Mouse (Mus musculus) heart, postnatal 0 days (tissue): Measurements from ENCODE around the gene Ssbp2. TPM values are rescaled to one million over a fixed set of nuclear protein-coding genes. Genes with fewer than 3 reads are reported as not detected.

Experiments used
- ATAC-seq: fragments of 200-750 bp; cut with Nextera tagmentation; 2 replicates; pipeline ENCODE4 v1.8.0; 2017; ENCODE audit warnings: low read depth, moderate number of reproducible peaks, moderate library complexity; ENCODE audit not compliant: insufficient read depth
- DNase-seq: peaks from one replicate; pipeline ENCODE4 v3.0.0-alpha.2; 2016; ENCODE audit warnings: low spot score
- H3K27ac ChIP-seq: fragments of 300-500 bp; sonication (generic); 2 replicates; pipeline ENCODE4 v1.5.1; 2014; ENCODE audit warnings: low read depth, mild to moderate bottlenecking
- H3K27me3 ChIP-seq: fragments of 300-500 bp; sonication (generic); 2 replicates; pipeline ENCODE4 v1.6.1; 2014; ENCODE audit warnings: low read length, mixed read lengths; ENCODE audit not compliant: control insufficient read depth, insufficient read depth
- H3K36me3 ChIP-seq: fragments of 300-500 bp; sonication (generic); replicated peaks from 2 replicates; pipeline ENCODE4 v1.6.1; 2014; ENCODE audit warnings: low read length, mixed read lengths; ENCODE audit not compliant: control insufficient read depth, insufficient read depth
- H3K4me1 ChIP-seq: fragments of 300-500 bp; sonication (generic); 2 replicates; pipeline ENCODE4 v1.6.1; 2014; ENCODE audit warnings: antibody characterized with exemption; ENCODE audit not compliant: control insufficient read depth, insufficient read depth
- H3K4me2 ChIP-seq: fragments of 300-500 bp; sonication (generic); 2 replicates; pipeline ENCODE4 v1.6.1; 2014; ENCODE audit warnings: low read depth, mild to moderate bottlenecking, low read length, moderate library complexity
- H3K4me3 ChIP-seq: fragments of 300-500 bp; sonication (generic); 2 replicates; pipeline ENCODE4 v1.5.1; 2014; ENCODE audit warnings: low read depth, low read length
- H3K9ac ChIP-seq: fragments of 300-500 bp; sonication (generic); replicated peaks from 2 replicates; pipeline ENCODE4 v1.6.1; 2014; ENCODE audit warnings: low read depth, low read length, mixed read lengths
- H3K9me3 ChIP-seq: fragments of 300-500 bp; sonication (generic); replicated peaks from 2 replicates; pipeline ENCODE4 v1.6.1; 2016; ENCODE audit warnings: low read length; ENCODE audit not compliant: control insufficient read depth
- CTCF ChIP-seq: IDR thresholded peaks from 2 replicates; pipeline ENCODE4 v1.5.1; 2016; ENCODE audit warnings: antibody characterized with exemption, control low read depth, low read depth
- EP300 ChIP-seq: IDR thresholded peaks from 2 replicates; pipeline ENCODE4 v1.6.1; 2016; ENCODE audit warnings: antibody characterized with exemption, low read depth
- WGBS: fragments of 180-500 bp; shearing (Covaris S2); extraction: QIAGEN DNeasy Blood & Tissue Kit; methylation state at CpG from one replicate; pipeline ENCODE4 v1.1.7; 2014; 5-methylcytosine and 5-hydroxymethylcytosine counted together
- polyA plus RNA-seq: library from polyadenylated mRNA; unstranded; fragments of >200 nt; fragmentation: Nextera tagmentation; extraction: Ambion mirVana; gene quantifications from 2 replicates; pipeline ENCODE4 v1.2.1, GENCODE M21; 2015
- total RNA-seq: library from RNA; depleted of rRNA; stranded (reverse); fragments of >200 nt; gene quantifications from 2 replicates; pipeline ENCODE4 v1.2.3, GENCODE M21; 2014; ENCODE audit warnings: low replicate concordance

Ssbp2 gene
- total and polyA plus RNA-seq, 2 experiments from 2014 or later = 70.8 to 74.2 TPM

GRCm38 (mm10) chr13:91456735-91457134 is 3.3 kb upstream of the Ssbp2 start:
- TF ChIP-seq CTCF (no peak), EP300 (no peak)
- no peak overlapping the region for H3K27ac ChIP-seq
- H3K9me3 ChIP-seq = no peaks in the 10 kb centered on the region
- DNase-seq = no peak
- ATAC-seq = no peak
- no peaks in the 10 kb centered on the region for H3K27me3 ChIP-seq
- no peak overlapping the region for H3K4me3 ChIP-seq
- no peak overlapping the region for H3K9ac ChIP-seq
- 65% methylated on average over 3 of the region's 3 CpGs for WGBS
- H3K36me3 ChIP-seq = no peaks in the 10 kb centered on the region
- H3K4me2 ChIP-seq = no peak overlapping the region
- peaks cover 12% of the 10 kb centered on the region for H3K4me1 ChIP-seq

GRCm38 (mm10) chr13:91457974-91458373 is 2.1 kb upstream of the Ssbp2 start:
- Histone ChIP-seq H3K36me3 (no peaks in the 10 kb centered on the region), H3K4me1 (peaks cover 17% of the 10 kb centered on the region), H3K4me3 (no peak overlapping the region), H3K27me3 (no peaks in the 10 kb centered on the region), H3K9me3 (no peaks in the 10 kb centered on the region), H3K27ac (no peak overlapping the region), H3K4me2 (no peak overlapping the region), H3K9ac (no peak overlapping the region)
- 54% methylated on average over 4 of the region's 4 CpGs for WGBS
- TF ChIP-seq CTCF (no peak), EP300 (no peak)
- ATAC-seq (no peak), DNase-seq (no peak)

DNA sequence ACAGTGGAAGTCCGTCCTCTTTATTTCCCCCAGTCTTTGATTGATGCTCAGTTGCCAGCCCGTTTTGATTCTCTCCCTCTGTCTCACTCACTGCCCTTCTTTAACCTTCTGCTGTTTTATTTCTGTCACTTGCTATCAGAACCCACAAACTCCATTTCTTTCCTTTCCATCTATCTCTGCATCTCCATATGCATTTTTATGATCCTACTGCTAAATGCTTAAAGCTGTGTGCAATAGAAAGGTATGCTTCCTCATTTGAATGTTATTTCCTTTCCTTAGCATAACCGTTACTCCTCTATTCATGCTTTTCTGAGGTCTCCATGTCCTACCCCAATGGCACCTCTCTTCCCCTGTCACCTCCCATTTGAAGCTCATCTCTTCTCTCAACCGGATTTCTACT is 594 bp upstream of the Ssbp2 start:
- no peak for ATAC-seq
- TF ChIP-seq EP300 (no peak), CTCF (no peak)
- no peaks in the 10 kb centered on the region for H3K9me3 ChIP-seq
- H3K9ac ChIP-seq = no peak overlapping the region
- DNase-seq = no peak
- WGBS = 58% methylated on average over 4 of the region's 4 CpGs
- H3K4me2 ChIP-seq = no peak overlapping the region; the same call in 1 of the 2 replicates
- peak overlapping the region; percentile 96 for H3K27ac ChIP-seq
- H3K4me3 ChIP-seq = no peak overlapping the region
- H3K4me1 ChIP-seq = peaks cover 17% of the 10 kb centered on the region
- H3K27me3 ChIP-seq = no peaks in the 10 kb centered on the region
- H3K36me3 ChIP-seq = no peaks in the 10 kb centered on the region

DNA sequence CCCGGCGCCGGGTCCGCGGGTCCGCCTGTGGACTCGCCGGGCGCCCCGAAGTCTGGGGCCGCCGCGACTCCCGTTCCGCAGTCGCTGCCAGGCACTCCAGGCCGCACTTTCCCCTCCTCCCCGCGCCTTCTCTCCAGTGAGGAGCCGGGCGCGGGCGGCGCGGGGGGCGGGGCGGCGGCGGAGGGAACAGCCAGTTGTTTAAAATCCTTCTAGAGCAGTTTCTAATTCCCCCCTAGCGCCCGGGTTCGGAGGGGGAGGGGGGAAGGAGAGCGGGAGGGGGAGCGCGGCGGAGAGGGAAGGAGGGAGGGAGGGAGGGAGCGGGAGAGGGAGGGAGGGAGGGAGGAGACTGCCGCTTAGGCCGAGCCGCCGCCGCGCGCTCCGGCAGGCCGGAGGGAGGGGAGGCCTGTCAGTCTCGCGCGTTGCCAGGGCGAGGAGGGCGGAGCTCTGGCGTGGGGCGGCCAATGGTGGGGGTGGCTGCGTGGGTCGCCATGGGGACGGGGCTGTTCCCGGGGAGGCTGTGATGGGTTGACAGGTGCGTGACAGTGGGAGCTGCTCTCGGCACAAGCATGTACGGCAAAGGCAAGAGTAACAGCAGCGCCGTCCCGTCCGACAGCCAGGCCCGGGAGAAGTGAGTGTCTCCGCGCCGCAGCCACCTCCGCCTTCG is 670 bp downstream of the Ssbp2 start:
- DNase-seq = peak; percentile 96
- H3K4me3 ChIP-seq = peak overlapping the region; percentile 81
- H3K4me2 ChIP-seq = peak overlapping the region; percentile 84
- 1% methylated on average over 44 of the region's 70 CpGs for WGBS
- no peaks in the 10 kb centered on the region for H3K27me3 ChIP-seq
- no peak for TF ChIP-seq EP300
- TF ChIP-seq CTCF = no peak
- ATAC-seq = peak; percentile 95
- peaks cover 17% of the 10 kb centered on the region for H3K4me1 ChIP-seq
- no peaks in the 10 kb centered on the region for H3K9me3 ChIP-seq
- peak overlapping the region; percentile 96 for H3K27ac ChIP-seq
- peak overlapping the region; percentile 87 for H3K9ac ChIP-seq
- no peaks in the 10 kb centered on the region for H3K36me3 ChIP-seq

DNA sequence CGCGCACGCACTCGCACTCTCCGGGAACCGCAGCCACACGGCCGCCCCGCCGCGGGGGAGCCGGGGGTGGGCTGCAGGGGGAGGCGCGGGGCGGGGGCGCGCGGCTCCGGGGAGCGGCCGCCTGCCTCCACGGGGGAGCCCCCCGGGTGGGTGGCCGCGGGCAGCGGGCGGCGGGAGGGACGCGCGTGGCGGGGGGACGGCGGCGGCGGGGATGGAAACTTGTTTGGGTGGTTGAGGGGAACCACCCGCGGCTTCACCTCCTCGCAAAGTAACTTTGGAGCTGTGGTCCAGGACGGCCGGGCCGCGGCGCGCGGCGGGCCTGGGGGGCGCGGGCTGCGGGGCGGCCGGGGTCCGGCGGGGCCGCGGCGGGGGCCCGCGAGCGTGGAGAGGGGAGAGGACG is 1.2 kb downstream of the Ssbp2 start:
- Histone ChIP-seq H3K27me3 (no peaks in the 10 kb centered on the region), H3K27ac (peak overlapping the region; percentile 87), H3K36me3 (no peaks in the 10 kb centered on the region), H3K4me3 (peak overlapping the region; percentile 81), H3K9me3 (no peaks in the 10 kb centered on the region), H3K4me1 (peaks cover 17% of the 10 kb centered on the region), H3K4me2 (peak overlapping the region; percentile 84), H3K9ac (peak overlapping the region; percentile 87)
- no peak for DNase-seq
- WGBS = 3% methylated on average over 8 of the region's 61 CpGs
- ATAC-seq = peak; percentile 6
- no peak for TF ChIP-seq CTCF
- no peak for TF ChIP-seq EP300

GRCm38 (mm10) chr13:91461711-91462351 is 1.7 kb downstream of the Ssbp2 start:
- no peaks in the 10 kb centered on the region for H3K9me3 ChIP-seq

More at GRCm38 (mm10) chr13:91461711-91462351, 1.7 kb downstream of the Ssbp2 start:
- under 1% methylated on average over 52 of the region's 77 CpGs for WGBS
- Histone ChIP-seq H3K4me3 (peak overlapping the region; percentile 81), H3K27me3 (no peaks in the 10 kb centered on the region), H3K9ac (peak overlapping the region; percentile 87), H3K36me3 (no peaks in the 10 kb centered on the region), H3K4me1 (peaks cover 17% of the 10 kb centered on the region), H3K27ac (peak overlapping the region; percentile 87), H3K4me2 (peak overlapping the region; percentile 84)
- peak; percentile 1; the same call in 1 of the 2 replicates for ATAC-seq
- DNase-seq = no peak
- TF ChIP-seq EP300 (no peak), CTCF (no peak)
